Mouse (Mus musculus): ENCODE data around the gene Gm3642. TPM values are rescaled to one million over a fixed set of nuclear protein-coding genes. Genes with fewer than 3 reads are reported as not detected.
"Not testable (repeated sequence)": the region's sequence is repeated elsewhere in the genome, so short reads cannot be mapped to it uniquely, and the experiment has no call there.

Gene Gm3642
- not detected in 2 replicates for polyA plus RNA-seq (2015; fragmentation: Nextera tagmentation; extraction: Ambion mirVana)

- H3K9ac ChIP-seq; H3K4me1 ChIP-seq (replicated peaks); H3K27me3 ChIP-seq; H3K27ac ChIP-seq; H3K9me3 ChIP-seq; H3K4me2 ChIP-seq; ATAC-seq (ENCODE audit: low FRiP score); H3K4me3 ChIP-seq; H3K36me3 ChIP-seq: not testable (repeated sequence)
- WGBS = no CpG with 5 or more reads among the region's 3 CpGs
Observed at GRCm38 (mm10) chr14:6840211-6840610, at the start of gene Gm3642. Gene Gm3642, minus strand, starts transcription at chr14:6840311.

- H3K9ac ChIP-seq = peak within 1 kb of the TSS; percentile 70
- H3K27me3 ChIP-seq; ATAC-seq (ENCODE audit: low FRiP score); H3K4me1 ChIP-seq (replicated peaks); H3K36me3 ChIP-seq; H3K9me3 ChIP-seq: not testable (repeated sequence)
- H3K27ac ChIP-seq = 0 out of 2 replicates have a peak within 1 kb of the TSS, but pooled peaks have one; percentile 18
- 2% methylated on average over 18 of the region's 43 CpGs for WGBS
- H3K4me3 ChIP-seq = peak within 1 kb of the TSS; percentile 46
- peak within 1 kb of the TSS; percentile 56 for H3K4me2 ChIP-seq
Observed at GRCm38 (mm10) chr14:6889521-6890012, 49.5 kb upstream of the Gm3642 start, which contains the start of gene Gm3667. Gene Gm3667, minus strand, starts transcription at chr14:6889962.

GRCm38 (mm10) chr14:6888811-6889210 is 48.7 kb upstream of the Gm3642 start:
- H3K4me1 ChIP-seq (replicated peaks); H3K36me3 ChIP-seq; ATAC-seq (ENCODE audit: low FRiP score); H3K27ac ChIP-seq; H3K27me3 ChIP-seq; H3K9me3 ChIP-seq: not testable (repeated sequence)
- Histone ChIP-seq H3K4me2 (peak overlapping the region; percentile 56), H3K4me3 (peak overlapping the region; percentile 46), H3K9ac (peak overlapping the region; percentile 70; the same call in 1 of the 2 replicates)
- 10% methylated on average over 5 of the region's 5 CpGs for whole genome bisulfite sequencing

- ATAC-seq (ENCODE audit: low FRiP score); H3K27me3 ChIP-seq; H3K9me3 ChIP-seq; H3K36me3 ChIP-seq; H3K4me2 ChIP-seq; H3K4me3 ChIP-seq; H3K9ac ChIP-seq; H3K27ac ChIP-seq; H3K4me1 ChIP-seq (replicated peaks): not testable (repeated sequence)
- 91% methylated on average over 3 of the region's 3 CpGs for WGBS
Observed at GRCm38 (mm10) chr14:6823297-6823696, 16.8 kb downstream of the Gm3642 start.

Other genes starting within 250 kb of the Gm3642 start
- gene Gm3629, start 249.7 kb downstream of the Gm3642 start, polyA plus RNA-seq (2015; fragmentation: Nextera tagmentation; extraction: Ambion mirVana) = 0.38 and 0.74 TPM in 2 replicates
- 0.18 TPM in 1 of 2 replicates, not detected in the other for gene Gm3460, start 217.9 kb downstream of the Gm3642 start, polyA plus RNA-seq (2015; fragmentation: Nextera tagmentation; extraction: Ambion mirVana)
- gene Gm10251, start 156.1 kb downstream of the Gm3642 start, polyA plus RNA-seq (2015; fragmentation: Nextera tagmentation; extraction: Ambion mirVana) = not detected in 2 replicates
- gene Gm8050, start 120.1 kb downstream of the Gm3642 start, polyA plus RNA-seq (2015; fragmentation: Nextera tagmentation; extraction: Ambion mirVana) = 0.26 TPM in 1 of 2 replicates, not detected in the other
- 14.5 and 16.5 TPM in 2 replicates for gene Gm3636, start 98.0 kb downstream of the Gm3642 start, polyA plus RNA-seq (2015; fragmentation: Nextera tagmentation; extraction: Ambion mirVana)
- not detected in 2 replicates for gene Gm8362, start 65.9 kb downstream of the Gm3642 start, polyA plus RNA-seq (2015; fragmentation: Nextera tagmentation; extraction: Ambion mirVana)
- gene Gm3667, start 49.7 kb upstream of the Gm3642 start, polyA plus RNA-seq (2015; fragmentation: Nextera tagmentation; extraction: Ambion mirVana) = 7.3 and 9.3 TPM in 2 replicates
- not detected in 2 replicates for gene Gm6356, start 133.5 kb upstream of the Gm3642 start, polyA plus RNA-seq (2015; fragmentation: Nextera tagmentation; extraction: Ambion mirVana)
- 3.9 and 5.3 TPM in 2 replicates for gene Gm10406, start 187.1 kb upstream of the Gm3642 start, polyA plus RNA-seq (2015; fragmentation: Nextera tagmentation; extraction: Ambion mirVana)
- gene Gm3685, start 204.7 kb upstream of the Gm3642 start, polyA plus RNA-seq (2015; fragmentation: Nextera tagmentation; extraction: Ambion mirVana) = not detected in 2 replicates